Mouse (Mus musculus) T-helper 1 cell (primary cell): ENCODE data around the gene Cdc42ep3.

Experiments used
- in situ Hi-C: fragments of 300-600 bp; cut with MboI, MseI; formaldehyde crosslinking; loops from one replicate; pipeline ENCODE4 v1.15.1; 2025; ENCODE audit warnings: high pct_unique_total_duplicates

Gene Cdc42ep3

GRCm38 (mm10) chr17:79290697-79291096, 64.2 kb downstream of the Cdc42ep3 start:
- in situ Hi-C loops, result no loop called here

- in situ Hi-C loops, result no loop called here
Measured at GRCm38 (mm10) chr17:79287302-79287701, 67.6 kb downstream of the Cdc42ep3 start.

GRCm38 (mm10) chr17:79285030-79285601, 69.8 kb downstream of the Cdc42ep3 start:
- in situ Hi-C loops, result no loop called here
